Mouse (Mus musculus) bone marrow macrophage, adult 2 months (primary cell): ENCODE measurements around the gene Ctcfl.

Source experiments
- CTCF ChIP-seq: IDR thresholded peaks from 2 replicates; pipeline ENCODE4 v1.5.1; 2012; ENCODE audit warnings: low read depth, mild to moderate bottlenecking, low read length, moderate library complexity
- POLR2A ChIP-seq: IDR thresholded peaks from 2 replicates; pipeline ENCODE4 v1.6.1; 2012; ENCODE audit warnings: mild to moderate bottlenecking, low read depth, low read length, borderline replicate concordance

DNA sequence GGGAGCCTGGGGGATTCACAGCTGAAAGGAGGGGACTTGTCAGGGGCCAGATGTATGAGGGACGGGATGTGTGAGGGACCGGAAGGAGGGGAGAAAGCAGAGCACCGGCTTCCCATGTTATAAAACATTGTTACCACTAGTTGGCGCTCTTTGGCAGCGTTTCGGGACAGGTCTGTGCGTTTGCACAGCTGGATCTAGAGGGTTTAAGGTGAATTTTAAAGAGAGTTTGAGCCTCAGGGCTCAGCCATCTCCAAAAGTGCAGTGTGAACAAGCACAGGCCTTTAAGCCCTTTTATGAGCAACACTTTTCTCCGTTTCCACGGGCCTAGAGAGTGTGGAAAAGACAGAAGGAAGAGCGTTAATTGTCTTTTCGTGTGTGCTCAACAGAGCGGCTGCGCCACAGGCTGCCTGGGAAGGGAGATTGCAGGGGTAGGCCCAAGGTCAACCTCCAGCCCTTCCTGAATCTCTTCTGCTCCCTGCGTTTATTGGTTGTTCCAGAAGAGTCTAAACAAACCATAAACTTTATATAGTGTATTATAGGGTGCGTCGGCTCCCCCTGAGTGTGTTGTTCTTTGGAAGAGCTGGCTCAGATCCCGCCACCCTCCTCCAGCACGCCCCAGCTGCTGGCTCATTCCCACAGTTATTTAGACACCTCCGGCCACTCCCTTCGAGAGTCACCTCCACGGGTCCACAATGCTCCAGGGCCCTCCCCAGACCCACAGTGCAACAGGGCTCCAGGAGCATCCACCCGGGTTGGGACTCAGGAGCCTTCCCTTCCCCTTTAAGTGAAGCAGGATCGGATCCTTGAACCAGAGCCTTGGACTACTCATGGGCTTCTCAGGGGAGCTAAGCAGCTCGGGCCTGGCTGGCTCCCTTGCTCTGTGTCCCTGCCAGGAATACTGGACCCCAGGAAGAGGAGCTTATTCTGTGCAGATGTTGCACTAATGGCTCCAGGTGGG, 40.3 kb upstream of the Ctcfl start:
- TF ChIP-seq POLR2A (no peak), CTCF (peak; percentile 55; the same call in 1 of the 2 replicates)
